Mouse (Mus musculus): Measurements from ENCODE around the gene Pou2f1.

DNA sequence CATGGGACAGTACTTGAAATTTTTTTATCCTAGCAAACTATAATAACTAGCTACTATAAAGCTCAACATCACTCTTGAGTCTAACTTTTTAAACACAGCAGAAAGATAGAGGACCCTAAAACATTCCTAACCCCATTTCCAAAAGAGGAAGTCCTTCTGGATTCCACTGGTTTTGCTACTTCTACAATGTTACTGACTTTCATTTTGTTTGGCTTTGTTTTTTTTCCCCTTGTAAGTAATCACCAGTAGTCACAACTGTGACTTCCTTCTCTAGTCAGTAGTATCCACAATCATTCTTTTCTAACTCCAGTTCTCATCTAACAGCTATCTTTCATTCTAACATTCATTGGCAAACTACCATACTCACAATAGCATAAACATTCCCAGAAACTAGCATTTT is 44.3 kb downstream of the Pou2f1 start:
- no peak for TF ChIP-seq CTCF (conservative IDR thresholded peaks at IDR 0.05; ENCODE audit: insufficient read depth, insufficient read length, low read depth, low read length)
- no peak for TF ChIP-seq POLR2A (IDR thresholded peaks at IDR 0.05; ENCODE audit: low read depth, low read length)
